Mouse (Mus musculus) ovary, adult 2 months (tissue): ENCODE measurements around the gene Slx4. TPM values are rescaled to one million over a fixed set of nuclear protein-coding genes. Genes with fewer than 3 reads are reported as not detected.

Experiments
- polyA plus RNA-seq: library from polyadenylated mRNA; depleted of rRNA; stranded (reverse); fragments of >200 nt; gene quantifications from 2 replicates; pipeline ENCODE4 v1.2.3, GENCODE M21; 2012; rRNA removed

Gene Slx4
- polyA plus RNA-seq, result 24.4 and 27.5 TPM in 2 replicates

GRCm38 (mm10) chr16:4003489-4004398, at the start of gene Slx4:
Slx4 (minus strand) TSS chr16:4003770.

GRCm38 (mm10) chr16:4036807-4037206, 33.2 kb upstream of the Slx4 start, which contains the start of gene Dnase1:
Dnase1 (plus strand) TSS chr16:4036942.

DNA sequence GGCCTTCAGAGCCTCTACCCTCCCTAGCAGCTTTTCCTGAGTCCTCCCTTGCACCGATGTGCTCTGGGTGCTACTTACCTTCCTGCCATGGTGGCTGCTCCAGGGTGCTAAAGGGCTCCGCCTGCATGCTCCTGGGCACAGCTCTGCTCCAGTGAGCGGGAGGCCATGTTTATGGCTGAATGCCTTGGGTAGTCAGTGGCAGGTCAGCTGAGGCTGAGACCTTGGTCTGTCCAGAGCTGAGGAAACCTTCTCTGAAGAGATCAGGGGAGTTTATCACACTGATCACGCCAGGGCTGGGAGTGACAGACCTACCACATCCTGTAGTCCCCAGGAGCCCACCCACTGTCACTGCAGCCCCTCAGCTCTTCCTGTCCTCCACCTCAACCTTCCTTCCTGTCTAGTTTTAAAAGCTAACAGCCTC, 27.3 kb downstream of the Slx4 start, which contains the start of gene Nlrc3:
Gene Nlrc3, minus strand, starts transcription at position 382 of the 421 bp plus-strand sequence.

Other genes starting within 250 kb of the Slx4 start
- not detected in 2 replicates for gene Olfr15, start 172.9 kb downstream of the Slx4 start, polyA plus RNA-seq
- gene Zfp174, start 156.5 kb downstream of the Slx4 start, polyA plus RNA-seq, result 1.4 and 2.0 TPM in 2 replicates
- gene Naa60, start 131.4 kb downstream of the Slx4 start, polyA plus RNA-seq, result 56.7 and 67.1 TPM in 2 replicates
- gene Zfp597, start 119.2 kb downstream of the Slx4 start, polyA plus RNA-seq, result 2.3 and 2.6 TPM in 2 replicates
- gene Gm20695, start 119.1 kb downstream of the Slx4 start, polyA plus RNA-seq, result not detected in 2 replicates
- 18.9 and 19.0 TPM in 2 replicates for gene 1700037C18Rik, start 95.1 kb downstream of the Slx4 start, polyA plus RNA-seq
- 7.5 and 10.2 TPM in 2 replicates for gene Cluap1, start 95.0 kb downstream of the Slx4 start, polyA plus RNA-seq
- 6.5 and 8.0 TPM in 2 replicates for gene Nlrc3, start 27.1 kb downstream of the Slx4 start, polyA plus RNA-seq
- 0.21 and 0.25 TPM in 2 replicates for gene Dnase1, start 33.2 kb upstream of the Slx4 start, polyA plus RNA-seq
- gene Trap1, start 74.1 kb upstream of the Slx4 start, polyA plus RNA-seq, result 109 and 128 TPM in 2 replicates
- gene Crebbp, start 210.2 kb upstream of the Slx4 start, polyA plus RNA-seq, result 22.1 and 30.1 TPM in 2 replicates